Mouse (Mus musculus) CH12.LX (cell line): ENCODE results near the gene Ap4b1. TPM values are rescaled to one million over a fixed set of nuclear protein-coding genes. Genes with fewer than 3 reads are reported as not detected.

Experiments
- DNase-seq: peaks from one replicate; pipeline ENCODE4 v3.0.0-alpha.2; 2013; ENCODE audit errors: extremely low read depth
- H3K27ac ChIP-seq: 2 replicates; pipeline ENCODE4 v1.5.1; 2012; ENCODE audit warnings: low read depth, mild to moderate bottlenecking, control low read depth, moderate library complexity; ENCODE audit not compliant: insufficient read depth
- H3K27me3 ChIP-seq: replicated peaks from 2 replicates; pipeline ENCODE3; 2012; ENCODE audit warnings: inconsistent platforms
- H3K36me3 ChIP-seq, 2 experiments: replicated peaks in 1 of 2; 2 replicates each; pipeline versions ENCODE3 to v1.6.1; 2012; ENCODE audit warnings: inconsistent platforms in 1 of 2, low read length in 1 of 2, mild to moderate bottlenecking in 1 of 2, mixed read lengths in 1 of 2, moderate library complexity in 1 of 2; ENCODE audit not compliant: control insufficient read depth in 1 of 2, insufficient read depth in 1 of 2
- H3K4me1 ChIP-seq, 2 experiments: 2 replicates each; pipeline ENCODE4 v1.6.1; 2012; ENCODE audit warnings: inconsistent platforms in 1 of 2, moderate library complexity in 1 of 2; ENCODE audit not compliant: insufficient read depth in 2 of 2, control insufficient read depth in 1 of 2
- H3K4me2 ChIP-seq: 2 replicates; pipeline ENCODE4 v1.6.1; 2012; ENCODE audit warnings: low read depth, mild to moderate bottlenecking, control low read depth; ENCODE audit not compliant: poor library complexity, insufficient read depth, severe bottlenecking
- H3K4me3 ChIP-seq, 3 experiments: fragments of 150-350 bp in 1 of 3; sonication (generic) in 1 of 3; replicated peaks in 1 of 3; 2 replicates each; pipeline versions ENCODE3 to v1.5.1; 2011 to 2012; ENCODE audit warnings: low read depth in 2 of 3, low read length in 2 of 3, mild to moderate bottlenecking in 2 of 3, moderate library complexity in 2 of 3, control low read depth in 1 of 3, improper control_type of control experiment in 1 of 3, inconsistent platforms in 1 of 3, mixed read lengths in 1 of 3; ENCODE audit not compliant: poor library complexity in 1 of 3
- H3K79me2 ChIP-seq: replicated peaks from 2 replicates; pipeline ENCODE4 v1.6.1; 2012; ENCODE audit warnings: mild to moderate bottlenecking, moderate library complexity; ENCODE audit not compliant: control insufficient read depth, poor library complexity, insufficient read depth, severe bottlenecking; ENCODE audit errors: extremely low read depth
- H3K9ac ChIP-seq: 2 replicates; pipeline ENCODE4 v1.6.1; 2012; ENCODE audit warnings: low read depth, mild to moderate bottlenecking, control low read depth, moderate library complexity; ENCODE audit not compliant: insufficient read depth
- H3K9me3 ChIP-seq: replicated peaks from 2 replicates; pipeline ENCODE3; 2012; ENCODE audit warnings: low read length, inconsistent platforms, mixed read lengths
- BHLHE40 ChIP-seq: IDR thresholded peaks from 2 replicates; pipeline ENCODE4 v1.6.1; 2011; ENCODE audit warnings: mild to moderate bottlenecking, low read depth, low read length, improper control_type of control experiment
- CHD1 ChIP-seq: IDR thresholded peaks from 2 replicates; pipeline ENCODE4 v1.6.1; 2012; ENCODE audit warnings: low read depth, low read length, improper control_type of control experiment, inconsistent platforms
- CHD2 ChIP-seq: IDR thresholded peaks from 2 replicates; pipeline ENCODE4 v1.6.1; 2011; ENCODE audit warnings: low read length, improper control_type of control experiment
- E2F4 ChIP-seq: IDR thresholded peaks from 2 replicates; pipeline ENCODE4 v1.6.1; 2011; ENCODE audit warnings: low read depth, low read length, improper control_type of control experiment; ENCODE audit not compliant: insufficient replicate concordance
- ELF1 ChIP-seq: IDR thresholded peaks from 2 replicates; pipeline ENCODE4 v1.6.1; 2014; ENCODE audit warnings: low read depth, mild to moderate bottlenecking, inconsistent platforms, low read length, improper control_type of control experiment
- ETS1 ChIP-seq: conservative IDR thresholded peaks from 2 replicates; pipeline ENCODE4 v1.6.1; 2012; ENCODE audit warnings: low read depth, mild to moderate bottlenecking, inconsistent platforms, low read length, improper control_type of control experiment, moderate library complexity
- JUND ChIP-seq: conservative IDR thresholded peaks from 2 replicates; pipeline ENCODE4 v1.6.1; 2011; ENCODE audit warnings: low read depth, low read length, improper control_type of control experiment
- KAT2A ChIP-seq: IDR thresholded peaks from 2 replicates; pipeline ENCODE4 v1.6.1; 2012; ENCODE audit warnings: low read length, improper control_type of control experiment, inconsistent platforms; ENCODE audit not compliant: insufficient replicate concordance
- MAFK ChIP-seq: IDR thresholded peaks from 2 replicates; pipeline ENCODE4 v1.6.1; 2011; ENCODE audit warnings: low read length, improper control_type of control experiment; ENCODE audit not compliant: insufficient replicate concordance
- MAX ChIP-seq: IDR thresholded peaks from 2 replicates; pipeline ENCODE4 v1.6.1; 2011; ENCODE audit warnings: low read length, improper control_type of control experiment
- MAZ ChIP-seq: IDR thresholded peaks from 2 replicates; pipeline ENCODE4 v1.6.1; 2012; ENCODE audit warnings: low read depth, mild to moderate bottlenecking, inconsistent platforms, low read length, improper control_type of control experiment, moderate library complexity
- MXI1 ChIP-seq: IDR thresholded peaks from 2 replicates; pipeline ENCODE4 v1.6.1; 2011; ENCODE audit warnings: mild to moderate bottlenecking, low read depth, low read length, improper control_type of control experiment
- MYC ChIP-seq: IDR thresholded peaks from 2 replicates; pipeline ENCODE4 v1.6.1; 2011; ENCODE audit warnings: low read depth, mild to moderate bottlenecking, improper control_type of control experiment, low read length
- NELFE ChIP-seq: IDR thresholded peaks from 2 replicates; pipeline ENCODE4 v1.6.1; 2011; ENCODE audit warnings: low read depth, low read length, improper control_type of control experiment
- PAX5 ChIP-seq: IDR thresholded peaks from 2 replicates; pipeline ENCODE4 v1.6.1; 2012; ENCODE audit warnings: low read length, inconsistent platforms, mixed read lengths
- POLR2A ChIP-seq: IDR thresholded peaks from 2 replicates; pipeline ENCODE4 v1.6.1; 2011; ENCODE audit warnings: low read depth, mild to moderate bottlenecking, improper control_type of control experiment, low read length
- POLR2AphosphoS2 ChIP-seq: IDR thresholded peaks from 2 replicates; pipeline ENCODE4 v1.6.1; 2011; ENCODE audit warnings: low read depth, low read length, improper control_type of control experiment
- RAD21 ChIP-seq: IDR thresholded peaks from 2 replicates; pipeline ENCODE4 v1.6.1; 2011; ENCODE audit warnings: low read depth, mild to moderate bottlenecking, low read length, improper control_type of control experiment, moderate library complexity
- RCOR1 ChIP-seq: conservative IDR thresholded peaks from 2 replicates; pipeline ENCODE4 v1.6.1; 2012; ENCODE audit warnings: low read depth, mild to moderate bottlenecking, inconsistent platforms, low read length, improper control_type of control experiment
- SIN3A ChIP-seq: IDR thresholded peaks from 2 replicates; pipeline ENCODE4 v1.6.1; 2012; ENCODE audit warnings: low read length, improper control_type of control experiment, inconsistent platforms
- TCF12 ChIP-seq: IDR thresholded peaks from 2 replicates; pipeline ENCODE4 v1.6.1; 2014; ENCODE audit warnings: low read depth, mild to moderate bottlenecking, inconsistent platforms, low read length, improper control_type of control experiment
- UBTF ChIP-seq: IDR thresholded peaks from 2 replicates; pipeline ENCODE4 v1.6.1; 2012; ENCODE audit warnings: low read depth, mild to moderate bottlenecking, inconsistent platforms, low read length, improper control_type of control experiment, moderate library complexity
- USF2 ChIP-seq: conservative IDR thresholded peaks from 2 replicates; pipeline ENCODE4 v1.6.1; 2011; ENCODE audit warnings: low read depth, low read length, improper control_type of control experiment
- ZC3H11A ChIP-seq: IDR thresholded peaks from 2 replicates; pipeline ENCODE4 v1.6.1; 2012; ENCODE audit warnings: low read depth, mild to moderate bottlenecking, inconsistent platforms, low read length, improper control_type of control experiment
- ZKSCAN1 ChIP-seq: IDR thresholded peaks from 2 replicates; pipeline ENCODE4 v1.6.1; 2012; ENCODE audit warnings: low read depth, inconsistent platforms, low read length, improper control_type of control experiment, borderline replicate concordance
- ZMIZ1 ChIP-seq: IDR thresholded peaks from 2 replicates; pipeline ENCODE4 v1.6.1; 2012; ENCODE audit warnings: low read depth, mild to moderate bottlenecking, inconsistent platforms, low read length, improper control_type of control experiment
- ZNF384 ChIP-seq: IDR thresholded peaks from 2 replicates; pipeline ENCODE4 v1.6.1; 2012; ENCODE audit warnings: low read depth, low read length, improper control_type of control experiment, inconsistent platforms
- dilution Hi-C: fragments of 300-500 bp; cut with MboI; formaldehyde crosslinking; loops from 2 replicates; pipeline ENCODE4 v1.14.3; 2020; ENCODE audit warnings: low sequenced_read_pairs; ENCODE audit not compliant: extremely low pct_unique_long_range_greater_than_20kb, extremely low pct_ligation_motif_present
- in situ Hi-C: fragments of 300-500 bp; cut with MboI; formaldehyde crosslinking; loops from 3 replicates; pipeline ENCODE4 v1.14.3; 2019; ENCODE audit warnings: low sequenced_read_pairs, low pct_ligation_motif_present, low pct_unique_long_range_greater_than_20kb, mixed read lengths
- polyA plus RNA-seq: library from polyadenylated mRNA; unstranded; fragments of >175 nt; gene quantifications from 2 replicates; pipeline ENCODE4 v1.2.1, GENCODE M21; 2012; ENCODE audit warnings: low read depth; ENCODE audit not compliant: insufficient read length
- total RNA-seq, 2 experiments: library from RNA; depleted of rRNA; stranded (reverse); fragments of 300-350 nt in 1 of 2; fragments of >200 nt in 1 of 2; gene quantifications; 2 replicates each; pipeline ENCODE4 v1.2.3; 2012 to 2014

The Ap4b1 gene
- total and polyA plus RNA-seq, 3 experiments: 19.8 to 31.9 (median 23.1) TPM

DNA sequence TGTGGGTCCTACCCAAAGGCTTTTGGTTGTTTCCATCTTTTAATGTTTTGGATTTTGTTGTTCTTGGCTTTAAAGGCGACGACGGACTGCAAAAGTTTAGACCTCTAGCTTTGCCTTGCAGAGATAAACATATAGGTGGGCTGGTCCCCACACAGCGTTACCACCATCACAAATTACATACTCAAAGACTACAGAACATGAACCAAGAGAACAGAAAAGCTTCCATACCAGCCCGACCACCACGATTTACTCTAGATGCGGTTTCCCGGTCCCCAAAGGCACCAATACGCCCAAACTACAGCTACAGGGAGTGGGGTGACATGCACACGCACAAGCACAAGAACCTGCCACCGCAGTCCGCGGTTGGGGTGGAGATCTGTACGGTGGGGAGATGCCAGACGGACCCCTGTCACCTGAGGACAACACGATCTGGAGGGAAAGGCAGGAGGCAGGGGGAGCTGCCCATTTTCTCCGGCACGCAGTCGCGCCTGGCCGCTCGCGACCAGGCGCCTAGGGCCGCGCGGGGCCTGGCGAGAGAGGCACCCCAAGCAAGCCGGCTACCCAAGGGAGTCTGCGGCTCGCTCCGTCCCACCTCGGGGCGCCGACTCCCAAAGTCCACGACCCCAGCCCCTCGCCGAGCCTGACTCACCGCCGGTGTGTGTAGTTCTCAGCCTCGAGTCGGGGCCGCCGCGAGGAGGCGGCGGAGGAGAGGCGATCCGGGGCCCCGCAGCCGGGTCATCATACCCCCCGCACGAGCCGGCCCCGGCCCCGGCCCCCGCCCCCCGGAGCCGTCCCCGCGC is 18.8 kb upstream of the Ap4b1 start:
- H3K4me2 ChIP-seq: peak overlapping the region; percentile 30; the same call in 1 of the 2 replicates
- no peaks in the 10 kb centered on the region for H3K27me3 ChIP-seq
- peaks cover 0 to 3% of the 10 kb centered on the region in 2 experiments for H3K36me3 ChIP-seq
- peaks cover 11 to 54% of the 10 kb centered on the region in 2 experiments; a peak in 3 of 4 replicates for H3K4me1 ChIP-seq
- H3K27ac ChIP-seq: peak overlapping the region; percentile 83
- dilution Hi-C loops: no loop called here
- DNase-seq: no peak
- H3K9me3 ChIP-seq: no peaks in the 10 kb centered on the region
- peak overlapping the region; percentile 83 for H3K9ac ChIP-seq
- peaks cover 53% of the 10 kb centered on the region for H3K79me2 ChIP-seq
- H3K4me3 ChIP-seq: peak overlapping the region; percentile 89 to 98 (median 93)
- in situ Hi-C loops: no loop called here
- TF ChIP-seq PAX5: no peak
- TF ChIP-seq ZKSCAN1: no peak
- TF ChIP-seq MXI1: peak; percentile 15; the same call in 1 of the 2 replicates
- no peak for TF ChIP-seq MYC
- TF ChIP-seq MAX: peak; percentile 43; the same call in 1 of the 2 replicates
- TF ChIP-seq SIN3A: peak; percentile 18
- TF ChIP-seq CHD1: 0 out of 2 replicates have a peak, but pooled peaks have one; percentile 0

DNA sequence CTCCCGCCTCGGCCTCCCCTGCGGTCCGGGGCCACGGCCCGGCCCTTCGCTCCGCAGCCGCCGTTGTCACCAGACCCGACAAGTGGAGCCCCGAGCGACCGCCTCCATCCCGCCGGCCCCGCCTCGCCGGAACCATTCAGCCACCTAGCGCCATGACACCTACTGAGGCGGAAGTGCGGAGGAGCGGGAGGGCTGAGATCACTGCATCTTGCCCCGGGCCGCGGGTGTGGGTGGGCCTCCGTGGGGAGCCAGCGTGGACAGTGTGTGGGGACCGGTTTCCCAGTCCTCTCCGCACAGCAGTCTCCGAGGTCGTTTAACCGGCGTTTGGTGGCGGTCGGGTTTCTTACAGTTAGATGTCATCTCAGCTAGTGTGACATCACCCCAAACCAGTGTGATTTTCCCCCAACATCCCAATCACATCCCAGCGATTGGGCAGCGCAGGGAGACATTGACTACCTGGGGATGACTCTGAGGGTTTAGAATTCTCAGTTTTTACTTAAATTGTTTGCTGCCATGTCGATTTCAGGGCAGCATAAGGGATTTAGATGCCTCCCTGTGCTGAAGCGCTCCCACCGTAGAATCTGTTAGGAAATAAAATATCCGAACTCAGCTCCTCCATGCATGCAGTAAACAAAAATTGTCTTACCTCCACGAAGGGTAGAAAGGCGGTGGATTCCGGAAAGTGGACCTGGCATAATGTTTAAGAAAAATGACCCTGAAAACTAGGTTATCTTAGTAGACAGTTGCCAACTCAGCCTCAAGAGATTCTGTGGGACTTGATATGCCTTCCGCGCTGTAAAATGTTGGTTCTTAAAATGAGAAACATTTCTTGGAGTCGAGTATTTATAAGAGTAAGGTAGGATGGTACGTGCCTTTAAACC is 17.9 kb upstream of the Ap4b1 start, which contains the start of gene Hipk1:
Hipk1 (minus strand) TSS at position 334 of the 881 bp plus-strand sequence.
- H3K4me2 ChIP-seq: peak within 1 kb of the TSS; percentile 70
- peak within 1 kb of the TSS; percentile 83 for H3K9ac ChIP-seq
- in situ Hi-C loops (no loop called here), dilution Hi-C loops (no loop called here)
- H3K79me2 ChIP-seq: peaks cover 45% of the 10 kb centered on the region
- H3K27me3 ChIP-seq: peaks cover 5% of the 10 kb centered on the region
- H3K27ac ChIP-seq: peak within 1 kb of the TSS; percentile 83
- peak; percentile 87 for DNase-seq
- H3K36me3 ChIP-seq: peaks cover 0 to under 1% of the 10 kb centered on the region in 2 experiments
- no peaks in the 10 kb centered on the region for H3K9me3 ChIP-seq
- H3K4me3 ChIP-seq: peak within 1 kb of the TSS; percentile 89 to 98 (median 93)
- H3K4me1 ChIP-seq: peaks cover 11 to 49% of the 10 kb centered on the region in 2 experiments; a peak in 3 of 4 replicates
- TF ChIP-seq ZKSCAN1 (no peak), E2F4 (0 out of 2 replicates have a peak, but pooled peaks have one; percentile 18), JUND (no peak), MAX (no peak; the same call in 1 of the 2 replicates), MYC (no peak; the same call in 1 of the 2 replicates), MXI1 (peak; percentile 55; the same call in 1 of the 2 replicates), ELF1 (peak; percentile 96), CHD2 (no peak), KAT2A (0 out of 2 replicates have a peak, but pooled peaks have one; percentile 65), BHLHE40 (0 out of 2 replicates have a peak, but pooled peaks have one; percentile 34), ZC3H11A (no peak), UBTF (0 out of 2 replicates have a peak, but pooled peaks have one; percentile 80), POLR2A (peak; percentile 88), NELFE (peak; percentile 70), MAFK (no peak), USF2 (no peak), ZNF384 (no peak), TCF12 (peak; percentile 91), ETS1 (no peak), RCOR1 (no peak), ZMIZ1 (no peak; the same call in 1 of the 2 replicates), MAZ (peak; percentile 93), RAD21 (no peak), POLR2AphosphoS2 (0 out of 2 replicates have a peak, but pooled peaks have one; percentile 36)
